Mouse (Mus musculus): ENCODE measurements around the gene Tgfbr3l.

DNA sequence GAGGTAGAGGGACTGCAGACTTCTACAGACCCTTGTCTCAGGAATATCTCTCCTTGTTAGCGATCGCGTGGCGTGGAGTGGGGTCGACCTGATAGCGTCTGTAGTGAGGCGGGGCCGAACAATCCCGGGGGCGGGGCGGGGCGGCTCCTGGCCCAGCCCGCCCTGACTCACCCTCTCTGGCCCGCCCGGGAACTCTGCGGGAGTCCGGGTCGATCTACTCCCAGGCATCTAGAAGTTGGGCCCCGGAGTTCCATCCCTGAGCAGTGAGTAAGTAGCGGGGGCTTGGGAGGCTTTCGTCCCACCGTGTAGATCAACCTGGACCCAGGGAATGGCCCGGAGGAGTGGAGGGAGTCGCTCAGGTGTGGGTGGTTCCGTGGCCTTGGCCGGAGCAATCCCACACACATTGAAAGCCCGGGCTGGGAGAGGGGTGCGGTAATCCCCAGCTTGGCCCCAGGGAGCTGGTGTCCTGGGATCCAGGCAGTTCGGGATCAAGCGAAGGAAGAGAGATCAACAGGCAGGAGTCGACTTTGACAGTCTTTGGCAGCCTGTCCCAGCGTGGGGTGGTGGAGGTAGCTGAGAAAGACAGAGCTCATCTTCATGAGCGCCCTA, 21.2 kb upstream of the Tgfbr3l start, which contains the start of gene Lrrc8e:
- TF ChIP-seq CTCF (IDR thresholded peaks at IDR 0.05; ENCODE audit: control insufficient read depth, insufficient read depth, insufficient replicate concordance, low read depth, low read length) (no peak), POLR2A (IDR thresholded peaks at IDR 0.05; ENCODE audit: control insufficient read depth, low read depth, low read length) (no peak)

Data from testis, adult 2 months (tissue).